Mouse (Mus musculus) forebrain, embryonic 16.5 days (tissue): ENCODE measurements at regions not wholly inside any gene's neighbourhood (a gene's known extent, or its start where the extent isn't known, plus 50 kb on each side); places are given as distances from the start of the nearest gene placed in this dataset.

Experiments
- ATAC-seq: fragments of 200-750 bp; cut with Nextera tagmentation; 2 replicates; pipeline ENCODE4 v1.8.0; 2017; ENCODE audit warnings: mild to moderate bottlenecking, moderate library complexity
- H3K27ac ChIP-seq: fragments of 300-500 bp; sonication (generic); 2 replicates; pipeline ENCODE4 v1.5.1; 2014; ENCODE audit warnings: low read length, control low read depth
- H3K27me3 ChIP-seq: fragments of 300-500 bp; sonication (generic); replicated peaks from 2 replicates; pipeline ENCODE4 v1.6.1; 2014; ENCODE audit warnings: low read length; ENCODE audit not compliant: control insufficient read depth, insufficient read depth
- H3K36me3 ChIP-seq: fragments of 300-500 bp; sonication (generic); 2 replicates; pipeline ENCODE4 v1.6.1; 2014; ENCODE audit not compliant: control insufficient read depth, insufficient read depth
- H3K4me1 ChIP-seq: fragments of 300-500 bp; sonication (generic); replicated peaks from 2 replicates; pipeline ENCODE4 v1.6.1; 2014; ENCODE audit warnings: low read length; ENCODE audit not compliant: control insufficient read depth, insufficient read depth
- H3K4me2 ChIP-seq: fragments of 300-500 bp; sonication (generic); 2 replicates; pipeline ENCODE4 v1.6.1; 2014; ENCODE audit warnings: mild to moderate bottlenecking, low read length, control low read depth
- H3K4me3 ChIP-seq: fragments of 300-500 bp; sonication (generic); replicated peaks from 2 replicates; pipeline ENCODE4 v1.5.1; 2014; ENCODE audit warnings: mild to moderate bottlenecking, low read length, control low read depth
- H3K9ac ChIP-seq: fragments of 300-500 bp; sonication (generic); replicated peaks from 2 replicates; pipeline ENCODE4 v1.6.1; 2014; ENCODE audit warnings: low read depth, low read length, control low read depth
- H3K9me3 ChIP-seq: fragments of 300-500 bp; sonication (generic); 2 replicates; pipeline ENCODE4 v1.6.1; 2016; ENCODE audit warnings: low read length; ENCODE audit not compliant: control insufficient read depth
- WGBS: fragments of 180-500 bp; shearing (Covaris S2); extraction: QIAGEN DNeasy Blood & Tissue Kit; methylation state at CpG from one replicate; pipeline ENCODE4 v1.1.7; 2014; 5-methylcytosine and 5-hydroxymethylcytosine counted together

DNA sequence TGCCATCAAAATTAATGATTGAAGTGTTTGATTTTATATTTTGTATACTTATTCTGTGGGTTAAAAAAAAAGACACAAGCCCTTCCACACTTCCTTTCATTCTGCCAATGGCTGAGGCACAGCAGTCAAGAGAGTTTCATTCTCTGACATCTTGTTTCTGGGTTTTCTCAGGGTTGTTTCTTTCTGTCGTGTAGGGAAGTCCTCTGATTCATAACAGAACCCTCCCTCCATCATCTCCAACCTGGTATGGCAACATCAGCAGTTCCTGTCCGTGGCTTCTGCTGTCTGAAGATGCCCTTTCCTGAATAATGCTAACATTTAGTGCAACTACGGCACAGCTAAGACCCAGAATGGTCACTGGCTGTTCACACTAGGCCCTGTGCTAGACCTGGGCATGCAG is 167.3 kb downstream of the Hs3st3b1 start:
- no peaks in the 10 kb centered on the region for H3K4me1 ChIP-seq
- H3K9me3 ChIP-seq = no peaks in the 10 kb centered on the region
- WGBS = 84% methylated on average over 3 of the region's 3 CpGs
- H3K27me3 ChIP-seq = no peaks in the 10 kb centered on the region
- no peaks in the 10 kb centered on the region for H3K36me3 ChIP-seq
- H3K27ac ChIP-seq = no peak overlapping the region
- ATAC-seq = no peak
- no peak overlapping the region for H3K4me2 ChIP-seq
- H3K9ac ChIP-seq = no peak overlapping the region
- no peak overlapping the region for H3K4me3 ChIP-seq

DNA sequence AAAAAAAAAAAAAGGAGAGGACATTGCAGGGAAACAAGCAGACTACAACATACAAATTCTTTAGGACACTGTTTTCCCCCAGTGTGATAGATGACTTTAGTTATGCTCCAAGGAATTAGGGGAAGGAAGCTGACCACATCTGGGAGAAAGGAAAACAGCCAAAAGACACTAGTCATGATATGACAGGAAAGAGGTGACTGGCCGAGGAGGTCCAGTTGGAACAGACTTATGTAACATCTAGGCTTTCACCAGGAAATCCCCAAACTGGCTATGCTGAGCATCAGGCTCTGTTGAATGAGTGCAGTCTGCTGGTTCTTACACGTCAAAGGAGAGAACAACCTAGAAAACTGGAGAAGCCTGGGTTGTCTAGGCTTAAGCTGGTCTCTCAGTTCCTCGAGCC is 163.8 kb downstream of the Hs3st3b1 start:
- Histone ChIP-seq H3K36me3 (no peaks in the 10 kb centered on the region), H3K4me2 (no peak overlapping the region), H3K4me3 (no peak overlapping the region), H3K27me3 (no peaks in the 10 kb centered on the region), H3K9me3 (no peaks in the 10 kb centered on the region), H3K27ac (no peak overlapping the region), H3K4me1 (no peaks in the 10 kb centered on the region), H3K9ac (no peak overlapping the region)
- ATAC-seq = no peak
- WGBS = 86% methylated on average over 3 of the region's 3 CpGs

DNA sequence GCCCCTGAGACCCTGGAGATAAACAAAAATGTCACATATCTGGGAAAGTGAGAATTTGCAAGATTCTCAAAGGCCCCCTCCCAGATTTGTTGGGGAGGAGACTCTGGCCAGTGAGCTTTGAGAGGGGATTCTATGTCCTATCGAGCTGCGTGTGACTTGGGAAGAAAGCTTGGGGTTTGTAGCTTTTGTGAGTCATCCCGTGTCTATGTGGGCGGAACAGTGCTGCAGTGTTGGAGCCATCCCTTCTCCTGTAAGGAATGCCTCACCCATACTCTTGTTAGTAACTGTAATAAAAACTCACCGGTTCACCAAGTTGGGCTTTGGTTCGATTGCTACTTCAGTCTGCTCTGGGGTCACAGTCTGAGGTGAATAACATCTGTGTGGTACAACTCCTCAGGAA is 160.5 kb downstream of the Hs3st3b1 start:
- Histone ChIP-seq H3K4me1 (no peaks in the 10 kb centered on the region), H3K27ac (no peak overlapping the region), H3K4me3 (no peak overlapping the region), H3K9me3 (no peaks in the 10 kb centered on the region), H3K9ac (no peak overlapping the region), H3K36me3 (no peaks in the 10 kb centered on the region), H3K27me3 (no peaks in the 10 kb centered on the region), H3K4me2 (no peak overlapping the region)
- no peak for ATAC-seq
- WGBS = 83% methylated on average over 6 of the region's 6 CpGs

DNA sequence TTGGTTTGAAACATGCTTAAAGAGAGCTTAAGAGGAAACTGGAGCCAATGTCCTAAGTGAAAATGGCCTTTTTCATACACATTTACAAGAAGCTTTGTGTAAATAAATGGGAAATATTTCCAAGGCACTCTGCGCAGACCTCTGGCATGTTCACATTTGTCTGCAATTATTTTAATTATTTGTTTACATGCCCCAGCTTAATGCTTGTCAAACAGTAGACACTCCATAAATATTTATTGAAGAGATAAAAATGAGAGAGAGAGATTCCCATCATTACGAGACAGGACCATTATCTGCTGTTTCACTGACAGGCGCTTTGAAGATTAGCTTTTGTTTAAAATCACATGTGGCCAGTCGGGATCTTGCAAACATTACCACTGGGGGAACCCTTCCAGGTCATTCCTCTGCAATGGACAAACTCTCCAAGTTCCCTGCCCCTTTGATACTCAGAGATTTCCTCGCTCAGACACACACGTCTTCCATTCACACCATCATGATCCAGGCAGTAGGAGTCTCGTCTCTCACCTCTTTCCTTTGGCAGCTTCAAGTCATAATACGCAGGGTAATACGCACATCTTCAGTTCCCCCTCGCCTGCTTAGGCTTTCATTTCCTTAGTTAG is 154.3 kb downstream of the Hs3st3b1 start:
- no peak overlapping the region for H3K27ac ChIP-seq
- no peak overlapping the region for H3K4me2 ChIP-seq
- WGBS = 59% methylated on average over 10 of the region's 10 CpGs
- ATAC-seq = no peak
- H3K36me3 ChIP-seq = no peaks in the 10 kb centered on the region
- no peak overlapping the region for H3K9ac ChIP-seq
- no peaks in the 10 kb centered on the region for H3K4me1 ChIP-seq
- no peak overlapping the region for H3K4me3 ChIP-seq
- no peaks in the 10 kb centered on the region for H3K27me3 ChIP-seq
- no peaks in the 10 kb centered on the region for H3K9me3 ChIP-seq

DNA sequence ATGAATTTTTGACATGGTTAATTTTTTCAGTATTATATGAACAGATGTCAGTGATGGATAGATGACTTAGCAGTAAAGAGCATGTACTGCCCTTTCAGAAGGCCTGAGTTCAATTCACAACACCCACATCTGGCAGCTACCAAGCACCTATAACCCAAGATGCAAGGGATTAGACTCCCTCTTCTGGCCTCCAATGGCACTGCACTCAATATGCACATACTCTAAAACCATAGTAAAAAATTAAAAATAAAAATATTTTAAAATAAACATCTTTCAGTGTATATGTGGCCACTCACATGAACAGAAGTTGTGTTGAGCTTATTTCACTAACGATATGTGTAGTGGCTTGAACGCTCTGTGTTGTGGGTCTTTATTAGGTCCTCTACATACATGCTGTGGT is 152.4 kb downstream of the Hs3st3b1 start:
- Histone ChIP-seq H3K9ac (no peak overlapping the region), H3K9me3 (no peaks in the 10 kb centered on the region), H3K4me2 (no peak overlapping the region), H3K4me3 (no peak overlapping the region), H3K27me3 (no peaks in the 10 kb centered on the region), H3K4me1 (no peaks in the 10 kb centered on the region), H3K27ac (no peak overlapping the region), H3K36me3 (no peaks in the 10 kb centered on the region)
- no peak for ATAC-seq
- WGBS = 100% methylated on average over 2 of the region's 2 CpGs

DNA sequence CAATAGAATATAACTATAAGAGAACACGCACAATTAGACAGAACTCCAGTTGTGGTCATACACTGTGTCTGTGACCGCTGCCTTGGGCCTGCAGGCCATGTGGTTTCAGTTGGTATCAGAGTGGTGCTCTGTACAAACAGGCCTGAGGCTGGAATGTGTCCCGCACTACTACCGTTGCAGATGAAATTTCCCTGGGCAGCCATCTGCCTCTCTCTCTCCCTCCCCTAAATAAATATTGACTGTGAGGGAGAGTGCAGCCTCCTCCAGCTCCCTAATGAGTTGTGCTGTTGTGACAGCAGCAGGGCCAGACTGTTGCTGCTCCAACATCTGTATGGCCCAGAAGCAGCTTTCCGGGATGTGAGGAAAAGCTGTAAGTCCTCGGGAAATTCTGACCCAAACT is 146.7 kb downstream of the Hs3st3b1 start:
- ATAC-seq = no peak
- Histone ChIP-seq H3K4me1 (peaks cover 7% of the 10 kb centered on the region; the same call in 1 of the 2 replicates), H3K9me3 (no peaks in the 10 kb centered on the region), H3K9ac (no peak overlapping the region), H3K27me3 (no peaks in the 10 kb centered on the region), H3K4me2 (no peak overlapping the region), H3K27ac (no peak overlapping the region), H3K4me3 (no peak overlapping the region), H3K36me3 (no peaks in the 10 kb centered on the region)
- 77% methylated on average over 6 of the region's 6 CpGs for WGBS

DNA sequence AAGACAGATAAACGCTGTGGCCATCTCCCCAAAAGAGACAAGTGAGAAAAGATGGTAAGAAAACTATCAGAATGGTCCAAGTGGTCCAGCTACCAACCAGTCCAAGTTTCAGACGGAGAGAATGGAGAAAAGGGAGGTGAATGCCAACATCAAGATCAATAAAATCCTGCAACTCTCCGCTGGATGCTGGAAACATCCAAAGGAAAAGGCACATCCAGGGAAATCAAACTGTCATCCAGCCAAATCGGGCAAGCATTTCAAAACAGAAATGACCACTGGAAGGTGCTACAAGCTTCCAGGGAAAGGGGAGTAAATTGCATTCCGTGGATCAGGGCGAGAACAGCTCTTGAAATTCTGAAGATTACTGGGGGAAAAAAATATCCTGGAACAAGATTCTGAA is 142.7 kb downstream of the Hs3st3b1 start:
- Histone ChIP-seq H3K27ac (no peak overlapping the region), H3K4me3 (no peak overlapping the region)
- ATAC-seq = no peak

DNA sequence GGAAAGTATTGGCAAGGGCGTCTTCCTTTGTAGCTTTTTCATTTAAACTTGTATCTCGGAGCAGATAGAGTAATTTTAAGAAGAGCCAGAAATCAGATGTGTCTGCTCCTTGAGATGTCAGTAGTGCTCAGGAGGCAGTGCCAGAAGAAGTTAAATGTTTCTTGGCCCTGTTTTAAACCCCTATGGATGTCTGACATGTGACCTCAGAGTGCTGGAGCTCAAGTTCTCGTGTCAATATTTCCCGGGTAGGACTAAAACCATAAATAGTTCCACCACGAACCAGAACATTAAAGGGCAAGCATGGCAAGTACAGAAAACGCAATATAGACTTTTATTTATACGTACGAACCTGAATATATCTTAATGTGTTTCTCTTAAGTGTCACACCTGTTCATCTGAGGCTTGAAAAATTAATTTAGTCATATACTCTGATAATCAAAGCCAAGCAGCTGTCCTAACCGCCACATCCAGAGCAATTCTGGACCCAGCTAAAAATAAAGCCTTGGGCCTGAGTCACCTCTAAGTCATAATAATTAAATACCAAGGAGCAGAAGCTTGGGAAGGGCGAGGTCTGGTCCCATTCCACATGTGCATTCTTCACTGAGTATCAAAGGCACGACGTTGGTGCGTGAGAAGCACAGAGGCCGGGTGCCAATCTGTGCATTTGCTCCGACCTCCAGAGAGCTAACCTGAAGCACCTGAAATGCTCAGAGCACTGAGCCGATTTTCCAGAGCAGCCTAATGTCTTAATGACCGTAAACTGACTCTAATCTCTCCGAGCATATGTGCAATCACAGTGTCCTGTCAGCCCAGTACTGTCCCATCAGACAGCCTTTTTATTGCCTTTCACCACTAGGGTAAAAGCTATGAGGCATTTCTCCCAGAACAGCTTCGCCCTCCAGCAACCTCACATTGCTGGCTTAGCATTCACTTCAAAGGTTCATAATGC is 139.8 kb downstream of the Hs3st3b1 start:
- no peak overlapping the region for H3K4me3 ChIP-seq
- no peaks in the 10 kb centered on the region for H3K27me3 ChIP-seq
- no peak overlapping the region for H3K9ac ChIP-seq
- ATAC-seq = no peak
- no peak overlapping the region for H3K27ac ChIP-seq
- no peaks in the 10 kb centered on the region for H3K36me3 ChIP-seq
- no peaks in the 10 kb centered on the region for H3K9me3 ChIP-seq
- WGBS = 87% methylated on average over 19 of the region's 19 CpGs
- peaks cover 7% of the 10 kb centered on the region; the same call in 1 of the 2 replicates for H3K4me1 ChIP-seq
- H3K4me2 ChIP-seq = no peak overlapping the region

More for the DNA sequence above, 142.7 kb downstream of the Hs3st3b1 start:
- peaks cover 7% of the 10 kb centered on the region; the same call in 1 of the 2 replicates for H3K4me1 ChIP-seq
- H3K36me3 ChIP-seq = no peaks in the 10 kb centered on the region
- WGBS = 81% methylated on average over 6 of the region's 6 CpGs
- H3K9ac ChIP-seq = no peak overlapping the region
- H3K9me3 ChIP-seq = no peaks in the 10 kb centered on the region
- H3K4me2 ChIP-seq = no peak overlapping the region
- no peaks in the 10 kb centered on the region for H3K27me3 ChIP-seq

DNA sequence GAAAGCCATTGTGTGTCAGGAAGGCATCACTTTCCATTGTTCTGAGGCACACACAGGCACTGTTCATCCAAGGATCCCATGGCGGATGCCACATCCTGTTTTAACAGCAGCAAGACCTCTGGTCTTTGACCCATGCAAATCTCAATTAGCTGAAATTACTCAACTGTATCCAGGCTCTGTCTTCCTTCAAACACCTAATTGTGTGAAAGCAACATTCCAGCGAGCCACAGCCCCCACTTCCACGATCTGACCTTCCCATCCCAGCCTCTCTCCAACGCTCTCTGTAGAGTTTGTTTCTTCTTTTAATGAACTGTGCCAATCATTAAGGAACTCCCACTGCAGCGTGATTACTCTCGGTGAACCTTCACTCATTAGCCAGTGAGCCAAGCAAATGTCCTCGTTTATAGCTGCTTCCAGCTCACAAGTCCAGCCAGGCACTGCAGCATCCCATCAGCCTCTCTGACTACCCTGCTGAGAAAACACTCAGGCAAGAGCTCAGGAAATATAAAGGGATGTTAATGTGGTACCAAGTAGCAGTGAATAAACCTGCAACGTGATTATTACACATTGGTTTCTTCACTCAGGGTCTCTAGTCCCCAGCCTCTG is 136.7 kb downstream of the Hs3st3b1 start:
- Histone ChIP-seq H3K36me3 (no peaks in the 10 kb centered on the region), H3K4me3 (no peak overlapping the region), H3K4me2 (no peak overlapping the region), H3K9ac (no peak overlapping the region), H3K27me3 (no peaks in the 10 kb centered on the region), H3K9me3 (no peaks in the 10 kb centered on the region), H3K27ac (no peak overlapping the region), H3K4me1 (no peaks in the 10 kb centered on the region)
- WGBS = 3% methylated on average over 8 of the region's 8 CpGs
- no peak for ATAC-seq
